Mouse (Mus musculus): ENCODE results near the gene Olfr9.

GRCm38 (mm10) chr10:128977522-128978114 lies 11.6 kb upstream of the Olfr9 start:
- TF ChIP-seq FLI1 (IDR thresholded peaks at IDR 0.05; ENCODE audit: low read length) (no peak), GATA1 (IDR thresholded peaks at IDR 0.05; ENCODE audit: borderline replicate concordance, low read length) (no peak)

Data from megakaryocyte, embryonic 14.5 days (primary cell).